In genomic region chr4:35413488-35413887, GRCm38 (mm10) we compare ENCODE assay signal across 26 mouse cellular contexts.
DNase-seq lines count a peak whose midpoint lies in the region; ATAC-seq and TF ChIP-seq lines count a peak whose summit lies in the region.
"Had no signal": no experiment of that assay in that cellular context is flagged by ENCODE, and none has a peak within 500 bp of the region (broad histone marks: within the 10 kb centered on the region; RNA-seq: fewer than 3 reads in every experiment).

No protein-coding gene starts in this region.

- DNase-seq in forebrain, embryonic 11.5 days (ENCODE audit: low spot score) = no peak
- DNase-seq in forebrain, embryonic 14.5 days (ENCODE audit: low spot score) = no peak
- peak; percentile 47 for DNase-seq in brain, embryonic 14.5 days (ENCODE audit: low read depth)
- DNase-seq in lung, postnatal 0 days (ENCODE audit: low spot score) = no peak
- DNase-seq: adrenal gland, postnatal 10 days; adrenal gland, postnatal 36 days; B cell, adult 2 months; cerebellum, adult 11-12 months; cerebellum, adult 8-10 months; cerebellum, postnatal 10 days; cerebellum, postnatal 36 days; gastrocnemius, postnatal 25 days; heart, postnatal 36 days had no signal

- no peaks in the 10 kb centered on the region for H3K27me3 ChIP-seq in forebrain, embryonic 11.5 days (ENCODE audit: control insufficient read depth, insufficient read depth, low read length)
- no peaks in the 10 kb centered on the region for H3K27me3 ChIP-seq in forebrain, embryonic 14.5 days (replicated peaks; ENCODE audit: control insufficient read depth, insufficient read depth, low read length)
- H3K27me3 ChIP-seq in midbrain, embryonic 12.5 days = no peaks in the 10 kb centered on the region
- no peaks in the 10 kb centered on the region for H3K27me3 ChIP-seq in midbrain, embryonic 13.5 days
- H3K27me3 ChIP-seq in lung, postnatal 0 days (replicated peaks; ENCODE audit: insufficient read depth, low read length) = no peaks in the 10 kb centered on the region
- H3K27me3 ChIP-seq: CH12.LX; forebrain, embryonic 15.5 days; hindbrain, embryonic 13.5 days; intestine, embryonic 15.5 days had no signal

- no peak overlapping the region for H3K9ac ChIP-seq in forebrain, embryonic 11.5 days (ENCODE audit: low read length)
- H3K9ac ChIP-seq in forebrain, embryonic 14.5 days (ENCODE audit: low read length) = no peak overlapping the region
- H3K9ac ChIP-seq in midbrain, embryonic 12.5 days (replicated peaks) = no peak overlapping the region
- no peak overlapping the region for H3K9ac ChIP-seq in midbrain, embryonic 13.5 days (replicated peaks)
- no peak overlapping the region for H3K9ac ChIP-seq in lung, postnatal 0 days (replicated peaks; ENCODE audit: low read depth)
- H3K9ac ChIP-seq: forebrain, embryonic 15.5 days; hindbrain, embryonic 13.5 days; intestine, embryonic 15.5 days had no signal

- TF ChIP-seq POLR2A in brain, embryonic 14.5 days (IDR thresholded peaks at IDR 0.05; ENCODE audit: borderline replicate concordance, extremely low read depth, insufficient read depth, insufficient read length, poor library complexity, severe bottlenecking) = no peak

- no peaks in the 10 kb centered on the region for H3K9me3 ChIP-seq in forebrain, embryonic 11.5 days (ENCODE audit: control insufficient read depth, low read length)
- H3K9me3 ChIP-seq in forebrain, embryonic 14.5 days (replicated peaks; ENCODE audit: control insufficient read depth, low read length) = no peaks in the 10 kb centered on the region
- H3K9me3 ChIP-seq in midbrain, embryonic 12.5 days = no peaks in the 10 kb centered on the region
- no peaks in the 10 kb centered on the region for H3K9me3 ChIP-seq in midbrain, embryonic 13.5 days
- H3K9me3 ChIP-seq in lung, postnatal 0 days (ENCODE audit: low read length) = no peaks in the 10 kb centered on the region
- H3K9me3 ChIP-seq: forebrain, embryonic 10.5 days; forebrain, embryonic 15.5 days; G1E; hindbrain, embryonic 10.5 days; hindbrain, embryonic 13.5 days; intestine, embryonic 15.5 days had no signal

- H3K4me2 ChIP-seq in forebrain, embryonic 11.5 days (ENCODE audit: low read depth, low read length, severe bottlenecking) = no peak overlapping the region
- H3K4me2 ChIP-seq in forebrain, embryonic 14.5 days (ENCODE audit: low read length) = no peak overlapping the region
- H3K4me2 ChIP-seq in midbrain, embryonic 12.5 days (replicated peaks) = no peak overlapping the region
- no peak overlapping the region for H3K4me2 ChIP-seq in midbrain, embryonic 13.5 days (replicated peaks)
- H3K4me2 ChIP-seq in lung, postnatal 0 days (replicated peaks; ENCODE audit: low read depth, low read length) = no peak overlapping the region
- H3K4me2 ChIP-seq: forebrain, embryonic 15.5 days; heart, embryonic 11.5 days; hindbrain, embryonic 13.5 days; intestine, embryonic 15.5 days had no signal

- H3K36me3 ChIP-seq in forebrain, embryonic 11.5 days (ENCODE audit: control insufficient read depth, insufficient read depth, low read length) = no peaks in the 10 kb centered on the region
- no peaks in the 10 kb centered on the region for H3K36me3 ChIP-seq in forebrain, embryonic 14.5 days (ENCODE audit: control insufficient read depth, insufficient read depth, low read length)
- H3K36me3 ChIP-seq in midbrain, embryonic 12.5 days = no peaks in the 10 kb centered on the region
- no peaks in the 10 kb centered on the region for H3K36me3 ChIP-seq in midbrain, embryonic 13.5 days
- no peaks in the 10 kb centered on the region for H3K36me3 ChIP-seq in lung, postnatal 0 days (ENCODE audit: insufficient read depth, low read length)
- H3K36me3 ChIP-seq: forebrain, embryonic 10.5 days; forebrain, embryonic 15.5 days; G1E; hindbrain, embryonic 10.5 days; hindbrain, embryonic 13.5 days; intestine, embryonic 15.5 days had no signal

- 56% methylated on average over 3 of the region's 3 CpGs for WGBS in forebrain, embryonic 11.5 days
- whole genome bisulfite sequencing in forebrain, embryonic 14.5 days = 71% methylated on average over 3 of the region's 3 CpGs
- WGBS in midbrain, embryonic 12.5 days = 40% methylated on average over 3 of the region's 3 CpGs
- 29% methylated on average over 3 of the region's 3 CpGs for WGBS in midbrain, embryonic 13.5 days
- 51% methylated on average over 3 of the region's 3 CpGs for WGBS in lung, postnatal 0 days

- no peak for TF ChIP-seq EP300 in lung, postnatal 0 days (IDR thresholded peaks at IDR 0.05)

- no peak for TF ChIP-seq CTCF in brain, embryonic 14.5 days (IDR thresholded peaks at IDR 0.05; ENCODE audit: borderline replicate concordance, extremely low read depth, insufficient read depth, insufficient read length)
- TF ChIP-seq CTCF in lung, postnatal 0 days (IDR thresholded peaks at IDR 0.05) = no peak

- 0 out of 2 replicates have a peak, but pooled peaks have one; percentile 10 for ATAC-seq in forebrain, embryonic 11.5 days (replicated peaks; ENCODE audit: low FRiP score)
- no peak for ATAC-seq in forebrain, embryonic 14.5 days
- ATAC-seq in midbrain, embryonic 12.5 days (ENCODE audit: low FRiP score, low read depth) = peak; percentile 72
- ATAC-seq in midbrain, embryonic 13.5 days = no peak
- no peak for ATAC-seq in lung, postnatal 0 days
- ATAC-seq in megakaryocyte, adult 5-6 weeks (ENCODE audit: poor library complexity, severe bottlenecking) = no peak
- ATAC-seq: forebrain, embryonic 15.5 days; hindbrain, embryonic 16.5 days; intestine, embryonic 15.5 days; Patski had no signal

- H3K4me1 ChIP-seq in forebrain, embryonic 11.5 days (replicated peaks; ENCODE audit: control insufficient read depth, insufficient read depth, low read length) = no peaks in the 10 kb centered on the region
- H3K4me1 ChIP-seq in forebrain, embryonic 14.5 days (ENCODE audit: control insufficient read depth, insufficient read depth, low read length) = no peaks in the 10 kb centered on the region
- H3K4me1 ChIP-seq in midbrain, embryonic 12.5 days = 0 out of 2 replicates have a peak, but pooled peaks cover 5% of the 10 kb centered on the region
- H3K4me1 ChIP-seq in midbrain, embryonic 13.5 days (replicated peaks) = no peaks in the 10 kb centered on the region
- H3K4me1 ChIP-seq in lung, postnatal 0 days (ENCODE audit: insufficient read depth, low read depth, low read length) = no peaks in the 10 kb centered on the region
- H3K4me1 ChIP-seq: forebrain, embryonic 15.5 days; hindbrain, embryonic 13.5 days; intestine, embryonic 15.5 days had no signal

- no peak overlapping the region for H3K4me3 ChIP-seq in forebrain, embryonic 11.5 days (ENCODE audit: low read depth, low read length)
- H3K4me3 ChIP-seq in forebrain, embryonic 14.5 days (ENCODE audit: low read depth, low read length) = no peak overlapping the region
- H3K4me3 ChIP-seq in midbrain, embryonic 12.5 days = no peak overlapping the region
- H3K4me3 ChIP-seq in midbrain, embryonic 13.5 days (replicated peaks) = no peak overlapping the region
- H3K4me3 ChIP-seq in lung, postnatal 0 days (ENCODE audit: low read depth, low read length) = no peak overlapping the region
- H3K4me3 ChIP-seq: forebrain, embryonic 10.5 days; forebrain, embryonic 15.5 days; hindbrain, embryonic 10.5 days; hindbrain, embryonic 13.5 days; intestine, embryonic 15.5 days had no signal

- H3K27ac ChIP-seq in forebrain, embryonic 11.5 days (ENCODE audit: low read depth, low read length) = no peak overlapping the region
- H3K27ac ChIP-seq in forebrain, embryonic 14.5 days (ENCODE audit: low read depth, low read length) = no peak overlapping the region
- H3K27ac ChIP-seq in midbrain, embryonic 12.5 days (replicated peaks) = no peak overlapping the region
- H3K27ac ChIP-seq in midbrain, embryonic 13.5 days = no peak overlapping the region
- no peak overlapping the region for H3K27ac ChIP-seq in lung, postnatal 0 days (ENCODE audit: low read length)
- H3K27ac ChIP-seq: forebrain, embryonic 10.5 days; forebrain, embryonic 15.5 days; hindbrain, embryonic 10.5 days; hindbrain, embryonic 13.5 days; intestine, embryonic 15.5 days had no signal

Comparison
In these comparisons a context has a peak if more than half of its experiments do, and no peak if none do; other contexts are left out.
1. ATAC-seq: peak in forebrain, embryonic 11.5 days (single experiment) and midbrain, embryonic 12.5 days (single experiment); none in forebrain, embryonic 14.5 days (single experiment), midbrain, embryonic 13.5 days (single experiment), lung, postnatal 0 days (single experiment) and megakaryocyte, adult 5-6 weeks (single experiment).